Mouse (Mus musculus): Measurements from ENCODE around the gene Pgap2.

The Pgap2 gene

DNA sequence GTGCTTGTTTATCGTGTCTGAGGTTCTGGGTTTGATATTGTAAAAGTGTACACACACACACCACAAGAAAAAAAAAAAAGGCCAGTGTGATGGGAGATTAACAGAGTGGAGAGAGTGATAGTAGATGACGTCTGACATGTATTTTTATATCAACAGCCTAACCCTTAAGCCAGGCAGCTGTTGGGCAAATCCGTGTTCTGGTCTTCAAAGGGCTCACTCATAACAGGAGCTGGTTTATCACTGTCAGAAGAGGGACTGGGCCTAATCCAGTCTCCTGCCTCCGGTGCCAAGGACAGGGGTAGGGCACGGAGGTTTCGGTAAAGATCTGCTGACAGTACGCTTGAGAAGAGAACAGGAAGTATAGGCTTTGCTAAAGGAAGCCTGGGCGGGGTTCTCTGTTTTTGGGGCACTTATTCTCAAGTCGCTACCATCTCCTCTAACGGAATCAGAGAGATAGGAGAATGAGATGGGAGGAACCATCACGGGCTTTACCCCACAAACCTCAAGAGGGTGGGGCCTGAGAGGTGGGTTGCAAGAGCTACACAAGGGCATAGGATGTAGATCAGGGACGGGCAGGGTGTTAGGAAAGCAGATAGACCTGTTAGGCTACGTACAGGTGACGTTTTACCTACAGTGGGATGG lies 56.5 kb downstream of the Pgap2 start:
- no peak for DNase-seq (ENCODE audit: low read depth)

DNA sequence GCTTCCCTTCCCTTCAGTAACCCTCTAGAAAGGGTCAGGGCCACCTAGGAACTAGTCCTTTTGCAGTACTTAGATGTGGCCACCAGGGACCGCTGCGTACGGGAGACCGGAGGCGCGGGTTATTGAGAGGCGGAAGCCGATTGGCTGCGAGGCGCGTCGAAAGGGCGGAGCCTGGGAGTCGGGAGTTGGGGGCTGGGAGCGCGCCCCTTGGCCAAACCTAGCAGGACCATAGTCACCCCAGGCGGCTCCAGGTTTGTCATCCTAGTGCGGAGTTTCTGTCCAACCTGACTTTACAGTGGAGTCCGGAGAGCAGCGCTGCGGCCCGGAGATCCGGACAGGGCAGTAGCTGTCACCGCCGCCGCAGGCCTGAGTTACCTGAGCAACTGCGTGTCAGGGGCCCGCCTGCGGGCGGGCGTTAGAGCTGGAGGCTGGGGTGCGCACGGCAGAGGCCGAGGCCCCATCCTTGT lies 57.1 kb downstream of the Pgap2 start:
- peak; percentile 71 for DNase-seq (ENCODE audit: low read depth)

DNA sequence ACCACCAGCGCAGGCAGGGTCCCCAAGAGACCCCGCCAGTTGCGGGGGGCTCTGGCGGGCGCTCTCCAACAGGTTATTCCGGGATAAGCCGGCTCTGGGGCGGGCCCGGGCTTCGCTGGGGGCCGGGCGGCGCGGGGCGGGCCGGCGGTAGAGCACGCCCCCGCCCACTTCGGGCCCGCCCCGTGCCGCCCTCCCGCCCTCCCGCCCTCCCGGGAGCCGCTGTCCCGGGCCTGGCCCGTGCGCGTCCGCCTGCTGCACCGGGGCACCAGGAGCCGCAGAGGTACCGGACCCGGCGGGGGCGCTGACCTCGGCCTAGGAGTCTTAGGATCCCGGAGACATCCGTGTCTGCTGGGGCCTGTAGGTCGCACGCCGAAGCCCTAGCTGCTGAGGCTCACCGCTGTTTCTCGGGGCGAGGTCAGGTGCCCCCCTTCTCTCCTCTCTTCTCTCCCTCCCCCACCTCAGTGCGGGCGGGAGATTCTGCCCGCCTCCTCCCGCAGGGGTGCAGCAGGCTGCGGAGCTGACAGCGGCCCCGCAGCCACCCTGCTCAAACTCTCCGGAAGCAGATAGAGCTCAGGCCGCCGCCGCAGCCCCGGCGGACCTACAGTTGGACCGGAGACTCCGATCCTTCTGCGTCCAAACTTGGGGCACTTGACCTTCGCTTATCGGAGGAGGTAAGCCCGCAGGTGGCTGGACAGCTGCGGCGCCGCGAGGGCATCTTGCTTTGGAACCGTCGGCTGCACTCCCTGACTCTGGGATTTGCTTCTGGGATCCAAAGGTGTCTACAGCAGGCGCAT lies 57.8 kb downstream of the Pgap2 start, which contains the start of gene Stim1:
Gene Stim1, plus strand, starts transcription at position 206 of the 794 bp plus-strand sequence.
- no peak for DNase-seq (ENCODE audit: low read depth)

DNA sequence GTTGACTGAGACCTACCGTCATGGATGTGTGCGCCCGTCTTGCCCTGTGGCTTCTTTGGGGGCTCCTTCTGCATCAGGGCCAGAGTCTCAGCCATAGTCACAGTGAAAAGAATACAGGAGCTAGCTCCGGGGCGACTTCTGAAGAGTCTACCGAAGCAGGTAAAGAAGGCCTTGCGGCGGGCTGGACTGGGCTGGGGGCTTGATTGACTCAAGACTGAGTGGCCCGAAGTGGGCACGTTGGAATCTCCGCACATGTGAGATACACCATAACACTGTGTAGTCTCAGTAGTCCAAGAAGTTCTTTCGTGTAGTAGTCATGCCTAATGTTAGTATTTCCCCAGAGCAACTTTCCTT lies 58.4 kb downstream of the Pgap2 start:
- DNase-seq (ENCODE audit: low read depth) = no peak

DNA sequence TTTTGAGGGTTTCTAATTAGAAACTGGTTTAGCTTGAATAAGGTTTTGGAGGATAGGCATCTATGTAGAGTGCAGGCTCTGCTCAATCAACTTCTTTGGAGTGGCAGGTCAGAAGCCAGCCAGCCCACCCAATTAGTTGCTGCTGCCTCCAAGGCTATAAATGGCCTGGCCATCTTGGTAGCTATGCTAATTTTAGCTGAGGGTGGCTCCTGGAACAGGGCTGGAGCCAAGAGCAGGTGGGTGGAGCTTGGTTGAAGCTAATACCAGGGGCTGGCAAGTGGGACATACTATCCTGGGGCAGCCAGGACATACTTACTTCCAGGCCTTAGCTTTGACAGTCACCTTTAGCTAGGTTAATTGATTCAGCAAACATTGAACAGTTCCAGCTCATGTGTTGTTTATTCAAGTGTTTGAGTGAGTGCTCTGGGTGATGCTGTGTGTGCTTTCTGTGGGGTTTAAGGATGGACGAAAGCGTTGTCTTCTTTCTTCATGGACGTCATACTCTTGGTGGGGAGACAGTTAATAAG lies 62.5 kb downstream of the Pgap2 start:
- DNase-seq (ENCODE audit: low read depth) = no peak

DNA sequence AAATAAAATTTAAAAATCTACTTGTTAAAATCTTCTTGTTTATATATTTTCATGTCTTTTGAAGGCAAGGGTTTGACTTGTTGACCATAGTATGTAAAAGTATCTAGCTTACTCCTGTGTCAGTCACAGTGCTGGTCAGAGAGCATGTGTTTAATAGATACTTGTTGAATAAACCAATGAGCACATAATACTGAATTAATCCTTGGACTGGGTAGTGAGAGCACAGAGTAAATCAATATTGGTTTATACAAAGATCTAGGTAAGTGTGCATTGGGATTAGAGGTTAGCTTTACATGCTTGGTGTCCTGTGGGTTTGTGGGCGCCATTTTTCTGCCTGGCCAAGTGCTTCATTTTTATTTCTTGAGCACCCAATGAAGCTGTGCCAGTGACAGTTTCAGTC lies 71.4 kb downstream of the Pgap2 start:
- DNase-seq (ENCODE audit: low read depth) = no peak

DNA sequence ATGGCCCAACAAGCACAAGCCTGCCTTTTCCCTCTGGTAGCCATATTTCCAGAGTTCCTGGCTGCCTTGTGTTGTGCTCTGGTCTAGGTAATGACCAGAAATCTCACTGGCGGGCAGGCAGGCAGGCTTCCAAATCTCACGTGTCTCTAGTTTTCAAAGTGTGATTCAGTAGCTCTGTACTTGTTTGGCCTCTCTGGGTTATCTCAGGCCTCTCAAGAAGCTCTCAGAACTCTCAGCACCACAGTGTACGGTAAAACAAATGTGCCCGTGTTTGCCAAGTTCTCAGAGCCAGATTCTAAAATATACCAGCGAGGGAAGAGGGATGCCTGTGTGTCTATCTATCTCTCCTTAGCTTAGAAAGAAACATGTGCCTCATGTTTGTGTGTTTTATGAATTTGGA lies 72.3 kb downstream of the Pgap2 start:
- DNase-seq (ENCODE audit: low read depth) = no peak
